ENCODE assay signal across 8 mouse cellular contexts in the genomic region with DNA sequence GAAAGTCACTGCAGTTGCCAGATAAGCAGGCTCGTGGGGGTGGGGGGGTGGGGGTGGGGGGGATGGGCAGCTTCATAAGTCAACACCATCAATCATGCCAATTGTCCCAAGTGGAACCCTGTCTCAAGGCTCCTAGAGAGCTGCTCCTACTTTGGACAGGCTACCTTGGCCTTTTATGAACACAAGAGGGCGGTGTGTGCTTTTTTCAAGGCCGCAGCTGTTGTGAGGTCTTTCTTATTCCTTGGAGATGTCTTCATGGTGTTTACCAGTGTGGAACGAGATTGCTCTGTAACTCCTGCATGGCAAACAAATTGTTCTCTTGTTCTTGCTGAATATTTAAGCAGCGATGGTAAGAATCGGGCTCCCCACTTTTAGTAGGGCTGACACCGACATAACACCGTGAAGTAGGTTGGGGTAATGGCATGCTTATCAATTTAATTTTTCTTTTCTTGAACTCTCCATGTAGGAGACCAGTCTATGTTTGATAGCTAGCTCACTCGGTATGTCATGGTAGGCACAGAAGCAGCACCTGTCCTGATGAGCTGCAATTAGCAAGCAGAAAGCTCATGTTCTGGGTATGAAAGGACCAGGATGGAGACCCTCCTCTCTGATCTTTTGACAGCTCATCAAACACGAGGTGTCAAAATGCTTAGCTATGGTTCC.
DNase-seq lines count a peak whose midpoint lies in the region; ATAC-seq and TF ChIP-seq lines count a peak whose summit lies in the region.

No protein-coding gene starts in this region.

- TF ChIP-seq CTCF in gastrocnemius, adult 2 months (IDR thresholded peaks at IDR 0.05), result peak; percentile 57
- TF ChIP-seq CTCF in lung, adult 2 months (IDR thresholded peaks at IDR 0.05; ENCODE audit: insufficient read depth, low read length), result peak; percentile 18; the same call in 1 of the 2 replicates

- DNase-seq in gastrocnemius, adult 2 months, result no peak
- no peak for DNase-seq in gastrocnemius, postnatal 36 days
- DNase-seq in cerebellum, adult 18-20 months, result peak; percentile 16 to 38
- peak; percentile 41 to 82 for DNase-seq in frontal cortex, adult 2 months (ENCODE audit: extremely low spot score in 1 of 2, low spot score in 1 of 2)
- DNase-seq in kidney, postnatal 14 days, result peak; percentile 32
- DNase-seq in lung, adult 2 months, result no peak
- DNase-seq in retina, postnatal 7 days (ENCODE audit: low read depth, low spot score), result peak; percentile 16

- H3K27ac ChIP-seq in gastrocnemius, adult 2 months, result peak overlapping the region; percentile 28; the same call in 1 of the 2 replicates

- WGBS in lung, adult 2 months, result 46% methylated on average over 10 of the region's 10 CpGs

- intact Hi-C loops in gastrocnemius, adult 2 months (cut with DNase I), result no loop called here
- intact Hi-C loops in gastrocnemius, postnatal 36 days (cut with DNase I), result no loop called here

- no peak for ATAC-seq in inflammation-experienced regulatory T-cells, adult 6 months

- no peaks in the 10 kb centered on the region for H3K4me1 ChIP-seq in lung, adult 2 months (ENCODE audit: control insufficient read depth, insufficient read depth, low read length)

- no peak overlapping the region for H3K4me3 ChIP-seq in gastrocnemius, adult 2 months
- H3K4me3 ChIP-seq in lung, adult 2 months (replicated peaks; ENCODE audit: extremely low read depth, low read depth, low read length), result no peak overlapping the region

- no peak for TF ChIP-seq POLR2A in lung, adult 2 months (IDR thresholded peaks at IDR 0.05; ENCODE audit: borderline replicate concordance, extremely low read depth, low read depth, low read length)

Comparison
In these comparisons a context has a peak if more than half of its experiments do, and no peak if none do; other contexts are left out.
1. DNase-seq: peak in cerebellum, adult 18-20 months (2 of 2), frontal cortex, adult 2 months (2 of 2), kidney, postnatal 14 days (single experiment) and retina, postnatal 7 days (single experiment); none in gastrocnemius, adult 2 months (single experiment), gastrocnemius, postnatal 36 days (0 of 2) and lung, adult 2 months (single experiment).